Mouse (Mus musculus) right cerebral cortex, postnatal 36 days (tissue): Measurements from ENCODE around the gene March10.

ENCODE experiments used
- DNase-seq, 2 experiments: peaks; one replicate each; pipeline ENCODE4 v3.0.0; 2022; ENCODE audit warnings: low spot score in 2 of 2, mixed read lengths in 1 of 2

Gene March10

DNA sequence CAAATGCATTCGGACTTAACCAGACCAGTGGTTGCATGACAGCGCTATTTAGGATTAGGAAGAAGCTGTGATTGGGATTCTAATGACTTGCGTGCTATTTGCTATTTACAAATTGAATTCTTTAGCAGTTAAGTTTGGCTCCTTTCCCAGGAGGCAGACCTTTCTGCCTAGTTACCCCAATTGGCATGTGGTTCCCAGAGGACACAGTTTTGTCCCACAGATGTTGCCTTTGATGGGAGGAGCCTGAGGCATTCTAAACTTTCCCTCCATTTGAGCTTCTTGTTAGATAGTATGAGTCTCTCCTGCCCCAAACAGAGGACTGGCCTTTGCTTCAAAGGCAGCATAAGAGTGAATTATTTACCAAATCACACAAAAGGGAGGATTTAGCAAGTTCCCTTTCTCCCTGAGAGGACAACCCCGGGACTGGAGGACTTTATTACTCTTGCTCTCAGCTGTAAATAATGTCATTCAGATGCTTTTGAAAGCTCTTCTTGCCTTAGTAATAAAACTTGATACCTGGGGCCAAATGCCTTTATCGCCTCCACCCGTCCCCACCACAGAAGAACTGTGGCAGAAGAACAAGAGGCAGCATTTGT is 48.6 kb downstream of the March10 start:
- DNase-seq = no peak

- no peak for DNase-seq
Measured at GRCm38 (mm10) chr11:105402355-105402754, 54.2 kb downstream of the March10 start.

DNA sequence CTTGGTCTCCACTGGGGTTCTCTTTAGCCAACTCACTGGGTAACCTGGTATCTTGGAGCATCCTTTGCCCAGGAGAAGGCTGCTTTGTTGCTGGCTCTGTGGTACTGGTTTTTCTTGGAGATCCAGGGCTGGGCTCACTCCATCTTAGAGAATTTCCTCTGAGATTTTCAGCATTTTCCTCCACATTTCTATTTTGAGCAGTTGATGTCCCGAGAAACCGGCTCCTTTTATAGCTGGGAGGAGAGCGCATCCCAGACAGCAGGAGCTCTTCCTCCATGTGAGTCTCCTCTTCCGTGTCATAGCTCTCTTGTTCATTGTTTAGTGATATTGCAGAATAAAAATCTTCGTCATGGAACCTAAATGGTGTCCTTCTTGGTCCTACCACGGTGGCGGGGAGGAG is 66.2 kb downstream of the March10 start:
- DNase-seq = no peak

DNA sequence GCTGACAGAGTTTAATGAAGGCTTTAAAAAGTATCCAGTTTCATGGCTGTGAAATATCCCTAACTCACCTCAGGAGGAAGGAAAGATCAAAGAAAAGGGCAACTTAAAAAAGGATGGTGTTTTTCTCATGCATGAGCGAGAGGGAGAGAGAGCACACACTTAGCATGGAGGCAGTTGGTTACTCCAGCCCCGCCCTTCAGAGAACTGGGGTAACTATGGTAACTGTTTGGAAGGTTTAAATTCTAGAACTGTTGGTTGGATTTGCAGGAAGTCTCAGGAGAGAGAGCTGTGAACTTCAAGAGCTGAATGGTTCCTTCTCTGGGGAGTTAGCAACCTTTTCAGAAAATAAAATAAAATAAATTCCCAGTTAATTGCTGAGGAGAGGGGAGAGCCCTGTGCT is 67.9 kb downstream of the March10 start:
- peak in 1 of 2 experiments; percentile 54 for DNase-seq

GRCm38 (mm10) chr11:105385266-105385665 is 71.3 kb downstream of the March10 start:
- DNase-seq = peak; percentile 67 to 82

DNA sequence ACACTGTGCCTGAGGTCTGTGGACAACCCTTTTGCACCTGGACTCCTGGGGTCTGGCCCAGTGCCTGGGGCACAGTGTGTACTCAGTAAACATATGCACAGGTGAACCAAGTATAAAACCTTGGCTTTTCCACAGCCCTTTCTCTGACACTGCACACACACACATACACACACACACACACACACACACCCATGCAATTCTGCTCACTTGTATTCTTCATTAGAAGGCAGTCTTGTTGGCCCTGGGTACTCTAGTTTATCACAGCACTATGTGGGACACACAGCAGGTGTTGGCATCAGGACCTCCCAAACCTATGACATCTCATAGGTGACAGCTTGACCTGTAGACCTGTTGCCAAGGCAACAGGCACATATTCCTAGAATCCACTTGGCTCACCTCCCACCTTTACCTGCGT is 80.7 kb downstream of the March10 start:
- DNase-seq = no peak

GRCm38 (mm10) chr11:105374526-105375175 is 81.9 kb downstream of the March10 start:
- DNase-seq = no peak

DNA sequence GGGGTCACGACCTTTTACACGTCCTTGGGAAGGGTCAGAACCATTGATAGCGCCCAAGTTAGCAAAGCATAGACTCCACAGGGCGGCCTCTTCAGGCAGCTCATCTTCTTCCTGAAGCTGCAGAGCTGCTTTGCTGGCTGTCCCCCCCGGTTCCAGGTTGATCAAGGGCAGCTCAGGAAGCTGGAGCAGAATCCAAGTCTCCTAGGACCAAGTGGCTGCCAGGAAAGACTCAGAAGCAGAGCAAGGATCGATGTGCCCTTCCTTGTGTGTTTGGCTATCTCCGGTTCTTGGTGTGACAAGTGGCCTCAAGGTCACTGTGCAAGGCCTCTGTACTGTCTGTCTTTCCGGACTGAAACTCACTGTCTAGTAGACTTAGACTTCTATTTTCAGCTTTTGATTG is 82.7 kb downstream of the March10 start:
- no peak for DNase-seq

GRCm38 (mm10) chr11:105371818-105372217 is 84.7 kb downstream of the March10 start:
- DNase-seq = no peak

GRCm38 (mm10) chr11:105369526-105370386 is 86.8 kb downstream of the March10 start:
- no peak for DNase-seq

- no peak for DNase-seq
Measured at GRCm38 (mm10) chr11:105368833-105369232, 87.7 kb downstream of the March10 start.

- no peak for DNase-seq
Measured at GRCm38 (mm10) chr11:105367163-105367562, 89.4 kb downstream of the March10 start.

DNA sequence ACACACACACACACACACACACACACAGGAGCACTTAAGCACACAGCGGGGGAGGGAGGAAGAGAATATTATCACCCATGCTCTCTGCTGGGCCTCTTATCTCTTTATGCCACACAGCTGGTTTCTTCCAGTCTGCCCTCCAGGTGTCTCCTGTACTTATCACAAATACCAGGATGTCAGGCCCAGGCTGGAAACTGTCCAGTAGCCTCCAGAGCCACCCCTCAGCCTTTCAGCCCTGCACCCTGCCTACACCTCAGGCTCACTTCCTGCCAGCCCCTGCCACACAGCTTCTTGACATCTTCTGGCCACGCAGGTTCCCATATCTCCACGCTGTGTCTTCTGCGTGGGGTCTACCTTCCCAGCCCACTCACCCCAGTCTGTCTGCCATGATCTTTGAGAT is 90.5 kb downstream of the March10 start:
- DNase-seq = no peak

- no peak for DNase-seq
Measured at GRCm38 (mm10) chr11:105365611-105366010, 90.9 kb downstream of the March10 start.

GRCm38 (mm10) chr11:105364386-105365065 is 92.0 kb downstream of the March10 start:
- no peak for DNase-seq

DNA sequence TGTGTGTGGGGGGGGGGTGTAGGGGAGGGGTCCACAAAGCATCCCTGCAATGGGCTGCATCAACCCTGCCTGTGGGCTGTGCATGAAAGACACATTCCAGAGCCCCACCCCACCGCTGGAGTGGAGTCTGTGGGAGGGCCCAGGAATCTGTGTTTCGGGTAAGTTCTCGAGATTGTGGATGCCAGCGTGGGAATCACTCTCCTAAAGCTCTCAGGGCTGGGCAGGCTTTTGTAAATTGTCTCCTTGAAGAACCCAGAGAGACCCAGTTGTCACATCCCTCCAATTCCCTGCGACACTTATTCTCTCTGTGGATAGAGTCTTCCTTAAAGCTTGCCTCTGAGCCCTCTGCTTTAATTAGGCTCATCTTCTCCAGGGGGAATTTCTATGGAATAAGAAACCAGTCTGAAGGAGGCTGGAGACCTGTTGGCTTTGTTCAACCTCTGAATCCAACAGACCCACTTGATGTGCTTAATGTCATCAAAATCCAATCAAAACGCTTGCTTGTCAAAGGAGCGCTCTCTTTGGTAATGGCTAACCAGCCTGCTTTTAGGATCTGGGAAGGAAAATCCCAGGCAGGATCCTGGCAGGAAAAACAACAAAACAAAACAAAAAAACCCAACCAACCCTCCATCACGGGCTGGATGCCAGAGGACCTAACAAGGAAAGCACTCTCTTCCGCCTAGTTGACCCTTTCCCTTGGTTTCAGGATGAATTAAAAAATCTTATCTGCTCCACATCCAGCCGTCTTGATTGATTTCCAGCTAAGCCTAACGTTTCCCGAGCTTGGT is 92.7 kb downstream of the March10 start:
- DNase-seq = peak; percentile 59 to 71

- DNase-seq = peak; percentile 63 to 74
Measured at GRCm38 (mm10) chr11:105362946-105363597, 93.5 kb downstream of the March10 start.

DNA sequence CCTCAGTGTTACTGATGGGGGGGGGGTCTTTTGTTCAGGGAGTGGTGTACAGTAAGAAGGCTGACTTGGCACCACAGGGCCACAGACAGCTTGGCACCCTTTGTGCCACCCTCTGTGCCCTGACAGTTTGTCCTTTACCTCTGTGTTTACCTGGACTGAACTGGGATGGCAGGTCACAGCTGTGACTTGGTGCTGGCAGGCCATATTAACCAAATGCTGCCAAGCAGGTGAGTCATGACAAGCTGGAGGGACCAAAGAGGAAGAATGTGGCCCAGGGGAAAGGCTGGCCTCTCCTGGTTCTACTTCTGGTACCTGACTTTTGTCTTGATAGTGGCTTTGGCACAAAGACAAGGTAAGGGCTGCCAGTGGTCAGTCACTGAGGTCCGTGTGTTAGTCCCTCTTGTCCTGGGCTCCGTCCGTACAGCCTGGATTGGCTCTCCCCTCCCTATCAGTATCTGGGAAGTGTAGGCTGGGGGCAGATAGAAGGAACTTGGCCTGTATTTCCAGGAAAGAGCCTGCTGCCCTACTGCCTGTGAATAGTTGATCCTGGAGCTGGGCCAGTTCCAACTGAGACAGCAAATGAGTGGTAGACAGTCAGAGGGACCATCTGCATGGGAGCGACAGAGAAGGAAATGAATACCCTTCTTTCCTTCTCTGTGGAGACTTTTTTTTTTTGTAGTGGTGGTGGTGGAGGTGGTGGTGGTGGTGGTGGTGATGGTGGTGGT is 94.3 kb downstream of the March10 start:
- no peak for DNase-seq

- no peak for DNase-seq
Measured at GRCm38 (mm10) chr11:105356301-105356700, 100.2 kb downstream of the March10 start.

GRCm38 (mm10) chr11:105353891-105354280 is 102.6 kb downstream of the March10 start:
- DNase-seq = no peak
